Mouse (Mus musculus): ENCODE data around the gene Primpol. TPM values are rescaled to one million over a fixed set of nuclear protein-coding genes. Genes with fewer than 3 reads are reported as not detected.

Gene Primpol
- 9.4 and 10.5 TPM in 2 replicates for polyA plus RNA-seq (2016; fragmentation: Nextera tagmentation; extraction: Ambion mirVana)

GRCm38 (mm10) chr8:46616879-46617689 lies at the start of gene Primpol, which contains the start of gene Casp3:
TSS of gene Primpol (minus strand) at chr8:46617212.
TSS of gene Casp3 (plus strand) at chr8:46617291.
- peak within 1 kb of the TSS; percentile 94 for H3K9ac ChIP-seq
- WGBS, result under 1% methylated on average over 54 of the region's 54 CpGs

GRCm38 (mm10) chr8:46655919-46656318 lies 38.9 kb upstream of the Primpol start:
- H3K27me3 ChIP-seq (replicated peaks), result no peaks in the 10 kb centered on the region
- no peak for ATAC-seq (ENCODE audit: low FRiP score, low read depth)
- H3K27ac ChIP-seq, result no peak overlapping the region
- H3K9me3 ChIP-seq, result no peaks in the 10 kb centered on the region
- H3K9ac ChIP-seq, result no peak overlapping the region
- no peak overlapping the region for H3K4me3 ChIP-seq
- H3K4me1 ChIP-seq, result no peaks in the 10 kb centered on the region
- H3K36me3 ChIP-seq, result no peaks in the 10 kb centered on the region
- H3K4me2 ChIP-seq (replicated peaks), result no peak overlapping the region
- 80% methylated on average over 2 of the region's 2 CpGs for WGBS

More at GRCm38 (mm10) chr8:46616879-46617689, at the start of gene Primpol, which contains the start of gene Casp3:
- H3K36me3 ChIP-seq, result no peaks in the 10 kb centered on the region
- H3K4me2 ChIP-seq (replicated peaks), result peak within 1 kb of the TSS; percentile 92
- no peaks in the 10 kb centered on the region for H3K27me3 ChIP-seq (replicated peaks)
- H3K4me1 ChIP-seq, result peaks cover 7% of the 10 kb centered on the region
- H3K27ac ChIP-seq, result peak within 1 kb of the TSS; percentile 85
- no peaks in the 10 kb centered on the region for H3K9me3 ChIP-seq
- peak within 1 kb of the TSS; percentile 83 for H3K4me3 ChIP-seq
- ATAC-seq (ENCODE audit: low FRiP score, low read depth), result peak; percentile 98

- 85% methylated on average over 9 of the region's 9 CpGs for WGBS
- no peak for ATAC-seq (ENCODE audit: low FRiP score, low read depth)
- H3K9ac ChIP-seq, result no peak overlapping the region
- no peaks in the 10 kb centered on the region for H3K9me3 ChIP-seq
- no peak overlapping the region for H3K4me2 ChIP-seq (replicated peaks)
- no peaks in the 10 kb centered on the region for H3K27me3 ChIP-seq (replicated peaks)
- no peaks in the 10 kb centered on the region for H3K4me1 ChIP-seq
- no peak overlapping the region for H3K4me3 ChIP-seq
- H3K36me3 ChIP-seq, result no peaks in the 10 kb centered on the region
- no peak overlapping the region for H3K27ac ChIP-seq
Measured at GRCm38 (mm10) chr8:46651872-46652271, 34.9 kb upstream of the Primpol start.

GRCm38 (mm10) chr8:46648421-46648820 lies 31.4 kb upstream of the Primpol start:
- Histone ChIP-seq H3K27ac (no peak overlapping the region), H3K27me3 (replicated peaks) (no peaks in the 10 kb centered on the region), H3K36me3 (no peaks in the 10 kb centered on the region), H3K9me3 (no peaks in the 10 kb centered on the region), H3K4me3 (no peak overlapping the region), H3K9ac (no peak overlapping the region), H3K4me1 (no peaks in the 10 kb centered on the region), H3K4me2 (replicated peaks) (no peak overlapping the region)
- WGBS, result 94% methylated on average over 4 of the region's 4 CpGs
- ATAC-seq (ENCODE audit: low FRiP score, low read depth), result no peak

GRCm38 (mm10) chr8:46641272-46641671 lies 24.3 kb upstream of the Primpol start:
- no peaks in the 10 kb centered on the region for H3K27me3 ChIP-seq (replicated peaks)
- H3K4me1 ChIP-seq, result no peaks in the 10 kb centered on the region
- no peak overlapping the region for H3K27ac ChIP-seq
- no peak overlapping the region for H3K9ac ChIP-seq
- no peak overlapping the region for H3K4me3 ChIP-seq
- 91% methylated on average over 5 of the region's 5 CpGs for WGBS
- H3K36me3 ChIP-seq, result peaks cover 19% of the 10 kb centered on the region
- no peak for ATAC-seq (ENCODE audit: low FRiP score, low read depth)
- no peaks in the 10 kb centered on the region for H3K9me3 ChIP-seq
- H3K4me2 ChIP-seq (replicated peaks), result no peak overlapping the region

GRCm38 (mm10) chr8:46639852-46640251 lies 22.8 kb upstream of the Primpol start:
- ATAC-seq (ENCODE audit: low FRiP score, low read depth), result no peak
- WGBS, result 93% methylated on average over 5 of the region's 5 CpGs
- H3K4me3 ChIP-seq, result no peak overlapping the region
- peaks cover 33% of the 10 kb centered on the region for H3K36me3 ChIP-seq
- H3K27me3 ChIP-seq (replicated peaks), result no peaks in the 10 kb centered on the region
- no peaks in the 10 kb centered on the region for H3K9me3 ChIP-seq
- H3K9ac ChIP-seq, result no peak overlapping the region
- H3K4me1 ChIP-seq, result no peaks in the 10 kb centered on the region
- no peak overlapping the region for H3K27ac ChIP-seq
- H3K4me2 ChIP-seq (replicated peaks), result no peak overlapping the region

- Histone ChIP-seq H3K9ac (no peak overlapping the region), H3K4me3 (no peak overlapping the region), H3K4me1 (no peaks in the 10 kb centered on the region), H3K27me3 (replicated peaks) (no peaks in the 10 kb centered on the region), H3K9me3 (no peaks in the 10 kb centered on the region), H3K4me2 (replicated peaks) (no peak overlapping the region), H3K36me3 (peaks cover 40% of the 10 kb centered on the region), H3K27ac (no peak overlapping the region)
- ATAC-seq (ENCODE audit: low FRiP score, low read depth), result no peak
- 71% methylated on average over 6 of the region's 6 CpGs for WGBS
Measured at GRCm38 (mm10) chr8:46639010-46639571, 22.1 kb upstream of the Primpol start.

- no peak overlapping the region for H3K4me3 ChIP-seq
- no peak overlapping the region for H3K4me2 ChIP-seq (replicated peaks)
- H3K27ac ChIP-seq, result no peak overlapping the region
- ATAC-seq (ENCODE audit: low FRiP score, low read depth), result no peak
- H3K9ac ChIP-seq, result no peak overlapping the region
- WGBS, result 92% methylated on average over 4 of the region's 4 CpGs
- H3K27me3 ChIP-seq (replicated peaks), result no peaks in the 10 kb centered on the region
- no peaks in the 10 kb centered on the region for H3K9me3 ChIP-seq
- H3K36me3 ChIP-seq, result peaks cover 55% of the 10 kb centered on the region
- no peaks in the 10 kb centered on the region for H3K4me1 ChIP-seq
Measured at GRCm38 (mm10) chr8:46630932-46631331, 13.9 kb upstream of the Primpol start.

GRCm38 (mm10) chr8:46630422-46630821 lies 13.4 kb upstream of the Primpol start:
- Histone ChIP-seq H3K9ac (no peak overlapping the region), H3K4me2 (replicated peaks) (no peak overlapping the region), H3K4me1 (no peaks in the 10 kb centered on the region), H3K4me3 (no peak overlapping the region), H3K9me3 (no peaks in the 10 kb centered on the region), H3K27me3 (replicated peaks) (no peaks in the 10 kb centered on the region), H3K27ac (no peak overlapping the region), H3K36me3 (peaks cover 50% of the 10 kb centered on the region)
- no peak for ATAC-seq (ENCODE audit: low FRiP score, low read depth)
- WGBS, result 98% methylated on average over 3 of the region's 3 CpGs

- no peak for ATAC-seq (ENCODE audit: low FRiP score, low read depth)
- WGBS, result 95% methylated on average over 1 of the region's 1 CpGs
Measured at GRCm38 (mm10) chr8:46628645-46629044, 11.6 kb upstream of the Primpol start.

GRCm38 (mm10) chr8:46627881-46628280 lies 10.9 kb upstream of the Primpol start:
- no peaks in the 10 kb centered on the region for H3K9me3 ChIP-seq
- no peak overlapping the region for H3K27ac ChIP-seq
- H3K36me3 ChIP-seq, result peaks cover 26% of the 10 kb centered on the region
- H3K27me3 ChIP-seq (replicated peaks), result no peaks in the 10 kb centered on the region
- H3K4me2 ChIP-seq (replicated peaks), result no peak overlapping the region
- WGBS, result 71% methylated on average over 7 of the region's 7 CpGs
- no peak overlapping the region for H3K9ac ChIP-seq
- no peak overlapping the region for H3K4me3 ChIP-seq
- ATAC-seq (ENCODE audit: low FRiP score, low read depth), result no peak
- H3K4me1 ChIP-seq, result no peaks in the 10 kb centered on the region; the same call in 1 of the 2 replicates

More at GRCm38 (mm10) chr8:46628645-46629044, 11.6 kb upstream of the Primpol start:
- Histone ChIP-seq H3K9ac (no peak overlapping the region), H3K27ac (no peak overlapping the region), H3K27me3 (replicated peaks) (no peaks in the 10 kb centered on the region), H3K9me3 (no peaks in the 10 kb centered on the region), H3K4me1 (no peaks in the 10 kb centered on the region; the same call in 1 of the 2 replicates), H3K36me3 (peaks cover 33% of the 10 kb centered on the region), H3K4me2 (replicated peaks) (no peak overlapping the region), H3K4me3 (no peak overlapping the region)

GRCm38 (mm10) chr8:46626642-46627041 lies 9.6 kb upstream of the Primpol start:
- no peak for ATAC-seq (ENCODE audit: low FRiP score, low read depth)
- WGBS, result 92% methylated on average over 5 of the region's 5 CpGs
- no peak overlapping the region for H3K4me2 ChIP-seq (replicated peaks)
- H3K27me3 ChIP-seq (replicated peaks), result no peaks in the 10 kb centered on the region
- no peaks in the 10 kb centered on the region; the same call in 1 of the 2 replicates for H3K4me1 ChIP-seq
- H3K27ac ChIP-seq, result no peak overlapping the region
- H3K9ac ChIP-seq, result no peak overlapping the region
- no peaks in the 10 kb centered on the region for H3K9me3 ChIP-seq
- peaks cover 20% of the 10 kb centered on the region; the same call in 1 of the 2 replicates for H3K36me3 ChIP-seq
- H3K4me3 ChIP-seq, result no peak overlapping the region

Measured in neural tube, embryonic 12.5 days (tissue).